8 mouse cellular contexts compared by ENCODE assay signal in the genomic region with DNA sequence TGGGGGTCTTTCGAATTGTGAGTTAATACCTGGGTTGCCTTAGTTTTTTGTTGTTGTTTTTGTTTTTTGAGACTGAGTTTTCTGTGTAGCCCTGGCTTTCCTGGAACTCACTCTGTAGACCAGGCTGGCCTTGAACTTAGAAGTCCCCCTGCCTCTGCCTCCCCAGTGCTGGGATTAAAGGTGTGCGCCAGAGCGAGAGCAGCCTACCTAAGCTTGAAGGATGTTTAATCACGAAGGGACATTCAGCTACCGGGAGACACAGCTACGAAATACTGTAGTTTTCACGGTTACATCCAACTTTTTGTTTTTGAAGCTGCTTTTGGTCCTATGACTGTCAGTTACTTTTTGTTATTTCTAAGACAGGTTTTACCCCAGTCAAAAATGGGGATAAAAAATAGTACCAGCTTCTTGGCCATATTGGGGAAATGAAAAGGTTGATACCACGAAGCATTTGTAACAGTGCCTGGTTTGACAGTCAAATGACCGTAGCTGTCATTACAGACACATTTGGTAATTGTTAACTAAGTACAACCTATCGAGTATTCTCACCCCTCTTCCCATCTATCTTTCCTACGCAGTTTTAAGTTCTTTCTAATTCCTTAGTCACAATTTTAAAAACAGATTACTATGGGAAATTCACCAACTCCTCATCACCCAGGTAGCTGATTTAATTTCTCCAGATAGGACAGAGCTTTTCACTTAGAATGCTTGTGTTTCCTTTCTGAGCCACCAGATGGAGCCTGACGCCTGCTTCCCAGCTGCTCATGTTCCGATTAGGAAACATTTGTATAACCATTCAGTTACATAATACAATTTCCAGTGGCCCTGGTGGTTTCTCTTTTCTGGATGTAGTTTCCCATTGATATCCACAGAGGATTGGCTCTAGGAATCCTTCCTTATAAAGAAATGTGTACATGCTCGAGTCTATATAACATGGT. TPM values are rescaled to one million over a fixed set of nuclear protein-coding genes. Genes with fewer than 3 reads are reported as not detected.
DNase-seq lines count a peak whose midpoint lies in the region; ATAC-seq lines count a peak whose summit lies in the region.

No protein-coding gene starts in this region.

- no peaks in the 10 kb centered on the region for H3K27me3 ChIP-seq in hindbrain, embryonic 12.5 days
- H3K27me3 ChIP-seq in lung, embryonic 16.5 days (ENCODE audit: control insufficient read depth, insufficient read depth, low read depth, low read length): no peaks in the 10 kb centered on the region

- peaks cover 7% of the 10 kb centered on the region; the same call in 1 of the 2 replicates for H3K36me3 ChIP-seq in hindbrain, embryonic 12.5 days
- peaks cover 8% of the 10 kb centered on the region for H3K36me3 ChIP-seq in lung, embryonic 16.5 days (ENCODE audit: control insufficient read depth, insufficient read depth, low read length)

- peak overlapping the region; percentile 81 for H3K4me3 ChIP-seq in hindbrain, embryonic 12.5 days
- peak overlapping the region; percentile 95 for H3K4me3 ChIP-seq in lung, embryonic 16.5 days (ENCODE audit: low read length)

- peak overlapping the region; percentile 84 for H3K9ac ChIP-seq in hindbrain, embryonic 12.5 days
- H3K9ac ChIP-seq in lung, embryonic 16.5 days (ENCODE audit: low read length): peak overlapping the region; percentile 96

- 52% methylated on average over 14 of the region's 14 CpGs for WGBS in hindbrain, embryonic 12.5 days
- WGBS in lung, embryonic 16.5 days: 37% methylated on average over 14 of the region's 14 CpGs

- peaks cover 15% of the 10 kb centered on the region for H3K4me1 ChIP-seq in hindbrain, embryonic 12.5 days
- H3K4me1 ChIP-seq in lung, embryonic 16.5 days (replicated peaks; ENCODE audit: control insufficient read depth, insufficient read depth, low read length): peaks cover 22% of the 10 kb centered on the region

- no peaks in the 10 kb centered on the region for H3K9me3 ChIP-seq in hindbrain, embryonic 12.5 days (replicated peaks)
- H3K9me3 ChIP-seq in lung, embryonic 16.5 days (ENCODE audit: control insufficient read depth, low read length): no peaks in the 10 kb centered on the region

- ATAC-seq in hindbrain, embryonic 12.5 days (ENCODE audit: low FRiP score): no peak
- no peak for ATAC-seq in lung, embryonic 16.5 days (ENCODE audit: low read depth)

- peak overlapping the region; percentile 75 for H3K4me2 ChIP-seq in hindbrain, embryonic 12.5 days (replicated peaks)
- H3K4me2 ChIP-seq in lung, embryonic 16.5 days (ENCODE audit: low read depth, low read length): peak overlapping the region; percentile 92

- DNase-seq in R1 (ENCODE audit: low read depth, low spot score): peak; percentile 78
- DNase-seq in cerebellum, adult 9-11 months: peak; percentile 86
- DNase-seq in frontal cortex, adult 2 months (ENCODE audit: extremely low spot score in 1 of 2, low spot score in 1 of 2): peak; percentile 83 to 97
- peak; percentile 87 for DNase-seq in layer of hippocampus, adult 9-11 months
- peak; percentile 22 for DNase-seq in ovary, postnatal 36 days (ENCODE audit: low spot score)
- DNase-seq in thymus, postnatal 36 days: peak; percentile 37 to 43

- no peak overlapping the region for H3K27ac ChIP-seq in hindbrain, embryonic 12.5 days
- peak overlapping the region; percentile 94 for H3K27ac ChIP-seq in lung, embryonic 16.5 days (ENCODE audit: low read length)

RNA-seq across cellular contexts. Expression of a gene that starts 1.5 kb away (rescaled TPM):
- polyA plus RNA-seq in frontal cortex, adult 2 months (2012; rRNA removed): 3.2 and 3.9 TPM in 2 replicates
- polyA plus RNA-seq in hindbrain, embryonic 12.5 days (2016; fragmentation: Nextera tagmentation; extraction: Ambion mirVana): 9.4 and 9.9 TPM in 2 replicates
- polyA plus RNA-seq in lung, embryonic 16.5 days (2015; fragmentation: Nextera tagmentation; extraction: Ambion mirVana): 8.1 and 8.4 TPM in 2 replicates

RNA-seq across cellular contexts. Expression of a gene that starts 20.6 kb away (rescaled TPM):
- 18.3 and 18.9 TPM in 2 replicates for polyA plus RNA-seq in frontal cortex, adult 2 months (2012; rRNA removed)
- polyA plus RNA-seq in hindbrain, embryonic 12.5 days (2016; fragmentation: Nextera tagmentation; extraction: Ambion mirVana): 34.3 and 37.9 TPM in 2 replicates
- polyA plus RNA-seq in lung, embryonic 16.5 days (2015; fragmentation: Nextera tagmentation; extraction: Ambion mirVana): 27.9 and 29.7 TPM in 2 replicates

RNA-seq across cellular contexts. Expression of a gene that starts 40.0 kb away (rescaled TPM):
- 0.32 and 0.46 TPM in 2 replicates for polyA plus RNA-seq in frontal cortex, adult 2 months (2012; rRNA removed)
- 0.52 and 0.96 TPM in 2 replicates for polyA plus RNA-seq in hindbrain, embryonic 12.5 days (2016; fragmentation: Nextera tagmentation; extraction: Ambion mirVana)
- polyA plus RNA-seq in lung, embryonic 16.5 days (2015; fragmentation: Nextera tagmentation; extraction: Ambion mirVana): 1.1 and 1.2 TPM in 2 replicates

Comparison
In these comparisons a context has a peak if more than half of its experiments do, and no peak if none do; other contexts are left out.
1. DNase-seq: peak in every context shown above with its lines; median percentile 90 in frontal cortex, adult 2 months; 87 in layer of hippocampus, adult 9-11 months; 86 in cerebellum, adult 9-11 months; 78 in R1; 40 in thymus, postnatal 36 days; 22 in ovary, postnatal 36 days.